Mouse (Mus musculus) spleen, adult 2 months (tissue): ENCODE data around the gene Ctxn1.

Experiments
- CTCF ChIP-seq: fragments of 200-500 bp; IDR thresholded peaks from 2 replicates; pipeline ENCODE4 v1.5.1; 2011; ENCODE audit warnings: mild to moderate bottlenecking, inconsistent platforms; ENCODE audit not compliant: insufficient read depth, insufficient read length, insufficient replicate concordance; ENCODE audit errors: extremely low read depth
- POLR2A ChIP-seq: fragments of 200-500 bp; IDR thresholded peaks from 2 replicates; pipeline ENCODE4 v1.6.1; 2011; ENCODE audit warnings: low read depth, low read length, inconsistent platforms

GRCm38 (mm10) chr8:4219617-4220016, 39.5 kb downstream of the Ctxn1 start:
- TF ChIP-seq CTCF = no peak
- no peak for TF ChIP-seq POLR2A
